Mouse (Mus musculus) adrenal gland, postnatal 10 days (tissue): ENCODE data around the gene Tsen2. TPM values are rescaled to one million over a fixed set of nuclear protein-coding genes. Genes with fewer than 3 reads are reported as not detected.

Experiments used
- DNase-seq: peaks from one replicate; pipeline ENCODE4 v3.0.0; 2021; ENCODE audit warnings: mixed read lengths
- long read RNA-seq, 2 experiments: library from polyadenylated mRNA; stranded (forward); transcript quantifications; one replicate each; pipeline ENCODE4 v2.0.0; 2021
- total RNA-seq, 2 experiments: library from RNA; stranded (reverse); gene quantifications; 2 replicates each; pipeline ENCODE4 v1.2.3; 2021

The Tsen2 gene
- 10 to 100 TPM in 1 of 2 experiments, 1 to 10 TPM in 1; 8.8 to 15.7 TPM for total RNA-seq
- long read RNA-seq, experiment 1, transcript Tsen2-201 (12 exons, 2,106 nt), result major isoform, 16 of 26 reads
- long read RNA-seq, experiment 1, partial matches to known transcripts, result 5 of 26 reads
- long read RNA-seq, experiment 1, other reads (novel, unspliced or antisense), result 5 of 26 reads
- long read RNA-seq, experiment 2, transcript Tsen2-201 (12 exons, 2,106 nt), result major isoform, 15 of 23 reads
- long read RNA-seq, experiment 2, partial matches to known transcripts, result 7 of 23 reads
- long read RNA-seq, experiment 2, other reads (novel, unspliced or antisense), result 1 of 23 reads

DNA sequence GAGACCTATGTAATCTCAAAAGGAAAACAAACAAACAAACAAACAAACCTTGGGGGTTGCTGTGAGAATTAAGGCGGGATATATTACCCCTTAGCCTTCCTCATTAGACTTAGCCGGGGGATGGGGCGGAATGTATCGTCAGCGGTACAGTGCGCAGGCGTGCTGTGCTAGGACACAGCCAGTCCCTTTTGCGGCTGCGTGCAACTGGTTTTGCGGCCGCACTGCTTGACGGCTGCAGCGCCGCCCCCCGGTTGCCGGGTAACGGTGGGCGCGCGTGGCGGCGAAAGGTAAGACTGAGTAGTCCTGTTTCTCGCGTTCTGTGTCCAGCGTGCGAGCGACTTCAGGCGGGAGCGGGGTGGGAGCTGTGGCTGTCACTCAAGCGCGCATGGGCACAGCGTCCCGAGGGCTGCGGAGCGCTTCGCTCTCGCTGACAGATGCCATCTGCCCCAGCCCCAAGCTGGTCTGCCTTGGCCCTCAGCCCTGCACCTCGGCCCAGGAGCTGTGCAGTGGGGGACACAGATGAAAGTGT is at the start of gene Tsen2:
Gene Tsen2, plus strand, starts transcription at position 223 of the 529 bp plus-strand sequence.
- peak; percentile 98 for DNase-seq

DNA sequence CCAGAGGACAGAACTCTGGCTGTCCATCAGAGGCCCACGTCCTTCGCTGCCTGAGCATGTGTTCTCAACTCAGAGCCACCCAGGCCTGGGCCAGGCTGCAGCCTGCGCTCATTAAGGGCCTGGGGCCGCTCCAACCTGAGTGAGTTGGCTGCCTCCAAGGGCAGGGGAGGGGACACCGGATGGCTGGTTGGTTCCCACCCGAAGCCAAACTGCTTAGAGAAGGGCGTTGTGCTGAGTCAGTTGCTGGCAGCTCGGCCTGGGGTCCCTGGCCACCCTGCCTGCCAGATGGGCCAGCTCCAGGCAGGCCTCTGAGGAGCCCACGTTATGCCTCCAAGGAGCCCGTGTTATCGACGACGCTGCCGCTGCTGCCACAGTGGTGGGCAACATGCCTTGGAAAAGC is 44.9 kb upstream of the Tsen2 start:
- DNase-seq, result peak; percentile 84

DNA sequence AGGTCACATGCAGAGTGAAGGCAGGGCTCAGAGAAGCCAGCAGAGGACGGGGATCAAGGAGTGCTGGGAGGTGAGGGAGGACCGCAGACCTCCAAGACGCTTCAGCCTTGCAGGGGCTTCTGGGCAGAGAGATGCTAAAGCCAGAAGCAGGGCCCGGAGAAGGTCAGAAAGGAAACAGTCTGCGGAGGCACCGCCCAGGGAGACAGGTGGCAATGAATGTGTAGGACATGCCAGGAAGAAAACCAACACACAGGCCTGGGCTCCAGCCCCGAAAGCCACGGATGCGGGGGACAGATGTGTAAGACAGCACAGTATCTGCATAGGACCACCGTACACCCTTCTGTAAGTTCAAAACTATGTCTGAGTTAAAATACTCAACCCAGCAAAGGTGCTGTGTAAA is 44.2 kb upstream of the Tsen2 start:
- no peak for DNase-seq

DNA sequence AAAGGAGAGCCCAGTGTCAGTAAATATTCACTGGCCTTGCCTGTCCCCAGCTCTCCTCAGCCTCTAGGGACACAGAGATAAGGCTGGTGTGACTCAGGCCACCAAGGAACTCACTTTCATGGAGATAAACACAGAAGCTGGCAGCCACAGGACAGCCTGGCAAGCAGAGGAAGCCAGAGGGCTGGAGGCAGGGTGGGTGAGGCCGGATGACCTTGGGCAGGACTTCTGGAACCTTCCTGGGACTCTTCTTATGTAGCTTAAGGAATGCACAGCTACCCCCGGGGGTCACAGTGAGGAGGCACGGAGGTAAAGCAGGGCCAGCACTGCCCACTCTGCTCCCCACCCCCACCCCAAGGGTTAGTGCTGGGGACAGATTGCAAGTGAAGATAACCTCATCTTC is 43.3 kb upstream of the Tsen2 start:
- DNase-seq, result peak; percentile 78

DNA sequence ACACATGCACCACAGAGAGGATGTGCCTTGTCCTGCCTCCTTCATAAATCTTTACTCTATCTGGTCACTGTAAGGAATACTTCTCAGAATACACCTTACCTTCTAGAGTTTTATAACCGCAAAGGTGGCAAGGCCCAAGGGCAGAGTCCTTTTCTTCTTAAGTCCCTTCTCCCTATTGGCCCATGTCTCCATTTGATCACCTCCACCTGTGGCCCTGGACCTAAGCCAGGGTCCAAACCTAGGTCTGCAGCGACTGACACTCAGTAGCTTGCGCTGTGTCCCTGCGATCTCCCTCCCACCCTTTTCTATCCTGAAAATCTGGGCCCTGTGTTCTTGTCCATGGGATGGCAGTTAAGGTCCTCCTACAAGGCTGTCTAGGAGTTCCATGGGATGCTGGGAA is 41.4 kb upstream of the Tsen2 start:
- DNase-seq, result no peak

DNA sequence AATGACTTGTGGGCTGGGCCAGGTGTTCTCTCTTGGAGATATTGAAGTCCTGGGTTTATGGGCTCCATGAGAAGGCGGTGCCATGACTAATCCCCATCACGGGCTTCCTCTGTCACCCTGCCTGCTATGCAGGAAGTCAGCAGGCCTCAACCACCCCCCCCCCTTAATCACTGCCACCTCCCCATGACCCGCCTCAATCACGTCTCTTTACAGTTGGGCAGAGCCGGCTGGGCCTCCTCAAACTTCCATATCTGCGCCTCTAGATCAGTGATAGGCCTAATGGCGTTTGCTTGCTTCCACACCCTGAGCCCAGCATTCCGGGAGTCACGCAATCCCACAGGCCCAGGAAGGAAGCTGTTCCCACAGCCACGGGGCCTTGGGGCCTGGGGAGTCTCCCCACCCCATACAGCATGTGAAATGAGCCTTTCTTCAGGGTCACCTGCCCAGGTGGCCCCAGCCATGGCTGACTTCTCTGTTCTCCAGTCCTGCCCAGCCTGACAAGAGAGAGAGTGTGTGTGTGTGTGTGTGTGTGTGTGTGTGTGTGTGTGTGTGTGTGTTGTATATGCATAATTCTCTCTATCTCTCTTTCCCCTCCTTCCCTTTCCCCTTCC is 40.8 kb upstream of the Tsen2 start:
- no peak for DNase-seq

DNA sequence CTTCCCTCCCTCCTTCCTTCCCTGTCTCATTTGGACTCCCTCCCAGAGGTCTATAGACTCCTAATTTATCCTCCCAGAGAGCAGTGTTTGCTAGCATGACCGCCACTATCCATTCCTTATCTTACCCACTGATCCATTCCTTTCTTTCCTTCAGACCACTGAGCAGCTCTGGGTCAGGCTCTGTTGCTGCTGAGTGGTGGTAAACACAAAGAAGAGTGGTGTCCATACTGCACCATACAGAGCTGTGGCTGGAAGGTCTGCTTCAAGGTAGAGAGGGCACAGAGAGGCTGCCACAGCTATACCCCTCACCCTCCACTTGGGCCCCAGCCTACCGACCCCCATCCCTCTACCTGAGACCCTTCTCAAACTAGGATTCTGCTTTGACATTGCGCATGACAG is 40.3 kb upstream of the Tsen2 start:
- no peak for DNase-seq

DNA sequence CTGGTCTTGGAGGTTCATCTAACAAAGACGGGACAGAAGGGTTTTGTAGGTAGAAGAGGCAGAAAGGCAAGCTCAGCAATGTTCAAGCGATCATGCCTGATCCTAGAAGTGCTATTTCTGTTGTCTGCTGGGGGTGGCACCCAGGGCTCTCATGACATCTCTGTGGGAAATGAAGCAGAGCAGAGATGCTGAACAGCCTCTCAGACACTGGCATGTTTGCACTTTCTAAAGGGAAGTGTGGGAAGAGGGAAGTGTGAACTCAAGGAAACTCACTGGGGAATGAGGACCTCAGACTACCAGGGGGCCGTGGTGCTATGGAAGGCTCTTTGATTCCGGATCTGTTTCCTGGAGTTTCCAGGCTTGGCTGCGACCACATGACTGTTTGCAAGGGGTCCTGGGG is 39.5 kb upstream of the Tsen2 start:
- no peak for DNase-seq

DNA sequence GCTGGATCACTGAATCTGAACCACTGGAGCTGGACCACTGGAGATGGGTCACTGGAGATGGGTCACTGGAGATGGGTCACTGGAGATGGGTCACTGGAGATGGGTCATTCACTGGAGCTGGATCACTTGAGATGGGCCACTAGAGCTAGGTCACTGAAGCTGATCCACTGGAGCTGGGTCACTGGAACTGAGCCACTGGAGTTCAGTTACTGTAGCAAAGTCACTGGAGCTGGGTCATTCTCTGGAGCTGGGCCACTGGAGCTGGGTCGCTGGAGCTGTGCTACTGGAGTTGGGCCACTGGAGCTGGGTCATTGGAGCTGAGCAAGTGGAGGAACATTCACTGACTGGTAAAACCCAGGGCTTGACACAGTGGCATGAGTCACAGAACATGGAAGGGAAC is 38.0 kb upstream of the Tsen2 start:
- no peak for DNase-seq

DNA sequence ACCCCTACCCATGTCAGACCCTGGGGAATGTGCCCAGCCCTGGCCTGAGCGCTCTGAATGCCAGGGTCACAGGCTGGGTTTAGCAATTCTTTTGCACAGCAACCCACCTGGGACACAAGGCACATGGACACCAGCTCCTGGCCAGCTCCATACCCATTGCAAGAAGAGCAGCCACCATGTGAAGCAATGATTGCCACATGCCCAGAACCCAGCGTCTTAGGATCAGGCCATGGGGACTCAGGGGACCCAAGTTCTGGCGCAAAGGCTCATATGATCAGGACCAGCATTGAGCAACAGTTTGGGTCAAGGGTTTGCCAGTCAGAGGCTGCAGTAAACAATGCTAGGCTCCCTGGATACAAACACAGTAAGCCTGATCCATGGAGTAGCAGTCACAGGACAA is 33.0 kb upstream of the Tsen2 start:
- DNase-seq, result peak; percentile 78

DNA sequence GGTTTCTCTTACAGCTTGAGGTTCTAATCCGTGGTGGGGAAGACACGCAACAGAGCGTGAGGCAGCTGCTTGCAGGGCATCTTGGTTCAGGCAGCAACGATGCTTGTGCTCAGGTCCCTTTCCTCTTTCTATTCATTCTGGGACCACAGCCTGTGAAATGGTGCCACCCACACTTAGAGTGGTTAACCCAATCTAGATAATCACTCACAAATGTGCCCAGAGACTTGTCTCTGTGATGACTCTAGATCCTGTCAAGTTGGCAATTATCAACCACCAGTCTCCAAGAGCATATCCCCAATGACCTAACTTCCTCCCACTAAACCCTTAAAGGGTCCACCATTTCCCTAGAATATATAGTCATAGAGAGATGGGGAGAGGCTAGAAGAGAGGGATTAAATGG is 31.3 kb upstream of the Tsen2 start:
- DNase-seq, result no peak

DNA sequence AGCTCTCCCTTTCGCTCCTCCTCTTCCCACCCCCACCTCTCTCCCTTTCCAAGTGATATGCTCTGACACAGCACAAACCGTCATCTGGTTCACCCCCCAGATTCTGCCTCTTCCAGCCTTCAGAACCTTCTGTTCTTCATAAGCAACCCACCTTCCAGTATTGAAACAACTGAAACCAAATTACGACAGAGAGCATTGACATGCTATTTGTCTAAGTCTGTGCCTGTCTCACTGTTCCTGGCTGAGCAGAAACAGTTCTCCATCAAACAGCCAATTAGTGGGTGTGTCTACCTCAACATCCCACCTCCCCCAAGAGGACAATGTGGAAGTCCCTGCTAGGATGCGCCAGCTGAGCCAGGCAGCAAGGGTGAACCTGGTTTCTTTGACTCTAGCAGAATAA is 26.6 kb upstream of the Tsen2 start:
- no peak for DNase-seq

DNA sequence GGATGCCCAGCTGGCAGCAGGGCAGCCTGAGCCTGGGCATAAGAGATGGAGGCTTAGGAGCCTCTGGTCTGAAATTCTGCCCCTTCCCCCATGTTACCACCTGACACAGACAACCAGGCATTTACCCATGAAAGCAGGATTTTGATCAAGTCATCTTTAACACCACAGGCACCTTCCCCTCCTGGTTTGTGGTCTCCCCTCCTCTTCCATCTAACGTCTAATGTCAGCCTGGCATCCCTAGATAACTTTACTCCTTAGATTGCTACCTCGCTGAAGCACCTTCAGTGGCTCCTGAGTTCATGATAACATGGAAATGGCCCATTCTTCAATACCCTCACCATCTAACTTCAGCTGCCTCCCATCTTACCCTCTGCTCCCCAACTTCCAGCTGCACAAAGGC is 26.1 kb upstream of the Tsen2 start:
- DNase-seq, result no peak

DNA sequence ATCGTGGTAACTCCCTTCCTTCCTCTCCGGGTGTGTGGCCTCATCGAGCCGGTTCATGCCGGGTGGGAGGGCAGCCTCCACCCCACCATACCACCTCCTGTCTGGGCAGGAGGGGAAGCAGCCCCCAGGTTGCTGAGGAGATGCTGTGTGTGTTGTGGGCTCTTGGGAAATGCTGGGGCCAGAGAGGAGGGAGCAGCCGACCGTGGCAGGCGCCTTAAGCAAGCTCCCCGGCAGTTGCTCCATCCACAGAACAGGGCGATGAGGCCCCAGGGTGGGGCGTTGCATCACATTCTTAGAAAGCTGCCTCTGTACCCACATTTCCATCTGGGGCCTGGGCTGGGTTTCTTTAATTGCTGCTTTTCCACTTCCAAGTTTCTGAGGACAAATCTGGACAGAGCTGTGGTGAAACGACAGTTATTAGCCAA is 25.2 kb upstream of the Tsen2 start:
- DNase-seq, result peak; percentile 75

DNA sequence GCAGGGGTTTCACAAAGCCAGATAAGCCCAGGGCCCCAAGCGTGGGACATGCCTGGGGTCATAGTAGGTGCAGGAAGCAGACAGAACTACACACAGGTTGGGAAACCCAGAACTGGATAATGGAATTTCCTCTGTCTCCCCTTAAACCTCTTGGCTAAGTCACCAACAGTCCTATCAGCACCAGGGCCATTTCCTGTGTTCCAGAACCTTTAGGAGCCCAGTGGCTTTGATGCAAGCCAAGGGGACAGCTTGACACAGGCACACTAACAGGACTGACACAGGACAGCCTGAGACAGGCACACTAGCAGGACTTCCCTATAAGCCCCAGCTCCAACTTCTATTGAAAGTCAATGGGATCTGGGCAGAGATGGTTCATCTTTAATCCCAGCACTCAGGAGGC is 22.5 kb upstream of the Tsen2 start:
- no peak for DNase-seq

DNA sequence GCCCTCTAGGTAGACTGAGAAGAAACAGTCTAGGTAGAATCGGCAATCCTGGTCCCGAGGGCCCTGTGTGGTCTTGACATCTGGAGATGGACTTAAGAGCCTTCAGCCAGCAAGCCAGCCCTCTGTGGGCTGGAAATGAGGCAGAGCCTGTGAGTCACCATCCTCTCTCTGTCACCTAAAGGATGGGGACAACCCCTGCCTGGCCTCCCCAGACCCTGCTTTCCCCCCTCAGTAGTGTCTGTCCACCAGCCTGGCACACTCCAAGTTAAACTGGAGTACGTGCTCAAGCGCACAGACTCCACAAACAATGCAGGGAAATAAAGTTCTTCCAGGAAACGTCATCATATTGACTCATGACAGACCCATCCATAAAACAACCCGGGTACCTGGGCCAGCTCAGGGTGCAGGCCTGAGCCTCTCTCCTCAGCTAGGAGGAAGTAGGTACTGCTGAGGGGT is 21.7 kb upstream of the Tsen2 start:
- DNase-seq, result no peak

DNA sequence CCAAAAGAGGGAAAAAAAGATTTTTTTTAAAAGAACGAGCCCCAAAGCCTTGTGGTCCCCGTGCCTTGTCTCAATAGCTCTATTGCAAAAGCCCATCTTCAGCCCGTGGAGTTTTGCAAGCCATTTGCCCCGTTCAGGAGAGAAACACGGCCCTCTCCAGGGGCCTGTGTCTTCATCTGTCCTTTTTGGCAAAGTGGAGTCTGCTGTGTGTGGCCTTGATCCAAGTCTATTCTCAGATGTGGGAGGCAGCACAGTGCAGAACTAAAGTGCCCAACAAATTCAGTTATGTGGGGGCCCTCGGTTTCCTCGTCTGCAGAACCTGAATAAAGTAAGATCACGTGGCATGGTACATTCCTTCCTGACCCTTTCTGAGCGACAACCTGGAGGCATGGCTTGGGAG is 21.3 kb upstream of the Tsen2 start:
- peak; percentile 73 for DNase-seq

DNA sequence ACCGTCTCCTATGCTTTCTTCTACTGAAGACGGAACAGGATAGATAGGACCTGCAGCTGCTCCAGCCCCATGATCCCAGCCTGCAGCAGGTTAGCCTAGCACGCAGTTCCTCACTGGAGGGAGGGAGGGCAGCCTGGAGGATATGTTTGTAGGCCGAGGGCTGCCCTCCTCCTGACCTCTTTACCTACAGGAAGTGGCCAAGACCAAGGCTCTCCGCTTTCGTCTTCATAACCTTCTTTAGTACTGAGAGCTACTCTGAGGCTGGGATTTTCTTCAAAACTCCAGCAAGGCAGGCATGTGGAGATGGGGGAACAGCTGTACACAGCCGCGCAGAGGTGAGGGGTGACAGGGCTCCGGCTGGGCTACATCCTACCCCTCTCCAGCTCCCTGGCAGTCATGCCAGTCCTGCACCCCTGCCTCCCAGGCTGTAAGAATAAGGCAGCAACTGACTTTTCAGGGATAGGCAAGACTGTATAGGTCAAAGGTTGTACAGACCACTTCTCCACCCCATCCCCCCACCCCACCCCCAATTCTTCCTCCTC is 19.9 kb upstream of the Tsen2 start:
- DNase-seq, result no peak

DNA sequence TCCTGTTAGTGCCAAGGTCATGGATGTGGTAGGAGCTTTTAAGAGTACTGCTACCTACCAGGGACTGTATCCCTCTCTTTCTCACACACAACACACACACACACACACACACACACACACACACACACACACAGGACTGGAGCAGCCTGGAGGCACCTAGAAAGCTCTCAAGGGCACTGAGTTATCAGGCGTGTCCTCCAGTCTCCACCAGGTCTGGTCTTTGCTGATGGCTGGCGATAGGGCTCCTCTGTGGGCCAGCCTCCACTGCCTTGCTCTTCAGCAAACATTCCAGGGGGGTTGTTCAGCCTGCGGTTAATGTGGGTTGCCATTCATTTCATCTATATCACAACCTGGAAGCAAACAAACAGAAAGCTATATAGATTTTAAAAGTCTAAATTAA is 17.0 kb upstream of the Tsen2 start:
- no peak for DNase-seq

DNA sequence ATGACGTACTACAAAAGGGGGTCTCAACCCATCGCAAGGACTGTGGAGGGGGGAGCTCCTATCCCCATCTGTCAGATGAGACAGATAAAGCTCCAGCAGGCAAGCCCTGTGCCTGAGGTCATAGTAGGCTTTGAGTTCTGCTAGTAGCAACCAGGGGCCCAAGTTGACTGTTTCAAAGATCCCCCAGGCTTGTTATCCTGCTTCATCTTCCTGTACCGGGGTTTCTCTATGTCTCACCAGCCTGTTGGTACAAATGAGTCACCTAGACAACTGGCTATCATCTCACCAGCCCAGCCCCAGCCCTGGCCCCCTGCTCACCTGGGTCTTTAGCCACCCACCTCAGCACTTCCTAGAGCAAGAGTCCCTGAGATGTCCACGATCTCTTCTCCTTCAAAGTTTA is 16.1 kb upstream of the Tsen2 start:
- no peak for DNase-seq

DNA sequence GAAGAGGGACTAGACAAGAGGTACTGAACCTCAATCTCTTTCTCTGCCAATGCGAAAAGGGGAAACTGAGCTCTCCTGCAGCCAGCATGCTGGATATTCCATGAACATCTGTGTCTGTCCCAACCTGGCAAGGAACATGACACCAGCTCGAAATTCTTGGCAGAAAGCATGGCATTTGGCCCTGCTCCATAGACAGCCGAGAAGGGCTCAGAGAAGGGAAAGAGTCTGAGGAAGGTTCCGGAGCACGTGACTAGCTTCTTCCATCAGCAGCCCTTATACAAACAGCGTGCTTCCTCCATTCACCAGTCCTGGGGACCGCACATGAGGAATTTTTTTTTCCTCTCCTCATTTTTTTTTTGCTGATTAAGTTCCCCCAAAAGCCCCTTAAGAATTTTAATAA is 9.8 kb upstream of the Tsen2 start:
- peak; percentile 74 for DNase-seq

DNA sequence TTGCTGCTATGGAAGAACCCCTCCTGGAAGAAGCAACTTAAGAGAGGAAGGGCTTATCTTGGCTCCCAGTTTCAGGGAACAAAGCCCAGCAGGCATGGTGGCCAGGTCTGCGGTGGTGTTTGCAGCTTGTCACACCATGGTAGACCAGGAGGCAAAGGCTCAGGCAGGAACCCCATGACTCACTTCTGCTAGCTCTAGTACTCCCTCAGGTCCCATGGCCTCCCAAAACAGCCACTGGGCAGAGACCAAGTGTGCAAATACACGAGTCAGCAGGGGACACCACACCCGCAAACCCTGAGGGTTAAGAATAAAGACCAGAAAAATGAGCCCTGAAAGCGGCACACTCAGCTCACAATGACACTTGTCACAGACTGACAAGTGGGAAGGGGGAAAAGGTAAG is 8.3 kb upstream of the Tsen2 start:
- DNase-seq, result no peak

DNA sequence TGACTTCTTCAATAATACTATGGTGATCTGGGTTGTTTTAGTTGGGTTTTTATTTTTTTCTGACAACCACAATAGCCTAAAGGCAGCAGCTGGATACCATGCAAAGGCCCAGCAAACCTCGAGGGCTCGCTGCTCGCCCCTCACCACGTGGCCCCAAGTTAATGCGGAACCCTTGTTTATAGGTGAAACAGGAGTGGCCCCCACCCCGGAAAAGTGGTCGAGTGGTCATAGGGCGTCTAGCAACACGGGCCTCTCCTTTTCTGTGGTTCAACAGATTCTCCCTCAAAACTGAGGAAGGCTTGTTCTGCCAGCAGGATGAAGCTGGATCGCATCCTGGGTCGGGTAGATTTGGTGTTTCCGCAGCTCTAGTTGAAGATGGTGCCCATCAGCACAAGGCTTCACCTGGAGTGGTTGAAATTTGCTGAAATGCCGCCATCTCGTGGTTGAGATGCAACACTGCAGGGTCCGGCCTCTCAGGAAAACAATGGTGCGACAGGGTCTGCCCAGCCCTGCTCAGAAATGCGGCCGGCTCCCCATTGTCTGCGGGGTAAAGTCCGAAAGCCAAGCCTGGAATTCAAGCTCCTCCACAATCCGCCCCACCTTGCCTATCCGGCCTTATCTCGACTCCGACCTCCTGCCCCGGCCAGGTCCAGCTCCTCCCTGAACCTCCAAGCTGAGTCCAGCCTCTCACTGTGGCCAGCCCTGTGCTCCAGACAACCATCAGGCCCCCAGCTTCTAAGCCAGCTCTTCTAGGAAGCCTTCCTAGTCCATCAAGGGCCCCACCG is 5.6 kb upstream of the Tsen2 start:
- peak; percentile 87 for DNase-seq
